Mouse (Mus musculus) C2C12 (cell line): ENCODE measurements around the gene Kiss1r.

Experiments
- CTCF ChIP-seq: IDR thresholded peaks from one replicate; pipeline ENCODE4 v1.5.1; 2011; ENCODE audit not compliant: control insufficient read depth, insufficient read depth, insufficient read length
- USF1 ChIP-seq: IDR thresholded peaks from one replicate; pipeline ENCODE4 v1.6.1; 2011; ENCODE audit warnings: low read depth, mild to moderate bottlenecking, control low read depth, moderate library complexity

- TF ChIP-seq CTCF (peak; percentile 80), USF1 (no peak)
Measured at GRCm38 (mm10) chr10:79959847-79960601, 43.3 kb downstream of the Kiss1r start, which contains the start of gene Wdr18.
